Mouse (Mus musculus): ENCODE results near the gene Cpsf2. TPM values are rescaled to one million over a fixed set of nuclear protein-coding genes. Genes with fewer than 3 reads are reported as not detected.

Cpsf2 gene
- polyA plus RNA-seq, 1 experiment from 2014 or later, result 28.9 TPM

DNA sequence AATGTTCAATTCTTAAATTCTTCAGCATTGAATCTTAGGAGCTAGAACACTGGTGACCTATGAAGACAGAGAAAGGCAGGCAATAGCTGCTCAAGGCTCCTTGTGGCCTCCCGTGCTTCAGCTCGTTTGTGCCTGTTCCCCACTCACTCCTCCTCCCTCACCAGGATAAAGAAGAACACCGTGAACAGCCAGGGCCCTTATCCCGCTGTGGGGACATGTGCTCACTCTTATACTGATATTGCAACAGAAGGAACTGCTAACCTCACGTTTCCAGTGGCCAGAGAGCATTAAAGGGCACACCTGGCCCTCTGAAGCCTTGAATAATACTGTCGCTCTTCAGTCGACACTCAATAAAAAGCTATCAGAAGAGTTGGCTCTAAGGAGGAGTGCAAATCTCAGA, 53.4 kb downstream of the Cpsf2 start:
- 45% methylated on average over 7 of the region's 7 CpGs for WGBS (ENCODE audit: insufficient replicate concordance)

DNA sequence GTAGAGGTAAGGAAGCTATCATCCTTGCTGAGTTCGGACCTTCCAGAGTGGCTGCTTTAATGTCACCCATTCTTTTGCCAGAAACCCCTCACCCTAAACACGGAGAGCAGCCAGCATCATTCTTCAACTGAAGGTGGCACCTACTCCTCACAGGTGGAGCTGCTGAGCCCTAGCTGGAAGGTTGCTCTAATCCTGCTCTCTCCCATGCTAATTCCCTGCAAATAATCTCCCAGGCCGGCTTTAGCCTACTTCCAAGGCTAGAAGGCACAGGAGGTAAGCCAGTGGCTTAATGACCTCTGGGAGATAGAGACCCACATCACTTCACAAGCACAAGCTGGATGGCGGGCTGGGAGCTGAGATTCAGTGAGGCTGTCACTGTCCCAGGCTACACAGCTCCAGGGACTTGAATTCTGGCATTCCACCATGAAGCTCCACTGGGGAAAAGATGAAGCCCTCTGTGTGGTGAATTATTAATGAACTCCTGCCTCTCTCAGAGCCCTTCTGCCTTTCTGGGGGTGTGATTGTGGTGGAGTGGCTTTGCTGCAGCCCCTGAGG, 54.2 kb downstream of the Cpsf2 start:
- Histone ChIP-seq H3K27ac (no peak overlapping the region), H3K4me2 (no peak overlapping the region), H3K9me3 (replicated peaks) (no peaks in the 10 kb centered on the region), H3K9ac (no peak overlapping the region), H3K4me1 (no peaks in the 10 kb centered on the region), H3K27me3 (replicated peaks) (no peaks in the 10 kb centered on the region), H3K4me3 (no peak overlapping the region), H3K36me3 (no peaks in the 10 kb centered on the region)
- 44% methylated on average over 4 of the region's 4 CpGs for WGBS (ENCODE audit: insufficient replicate concordance)
- ATAC-seq, result no peak

More for the DNA sequence above, 53.4 kb downstream of the Cpsf2 start:
- no peaks in the 10 kb centered on the region for H3K4me1 ChIP-seq
- H3K27ac ChIP-seq, result no peak overlapping the region
- ATAC-seq, result no peak
- no peak overlapping the region for H3K9ac ChIP-seq
- H3K4me3 ChIP-seq, result no peak overlapping the region
- no peaks in the 10 kb centered on the region for H3K27me3 ChIP-seq (replicated peaks)
- no peak overlapping the region for H3K4me2 ChIP-seq
- no peaks in the 10 kb centered on the region for H3K36me3 ChIP-seq
- no peaks in the 10 kb centered on the region for H3K9me3 ChIP-seq (replicated peaks)

DNA sequence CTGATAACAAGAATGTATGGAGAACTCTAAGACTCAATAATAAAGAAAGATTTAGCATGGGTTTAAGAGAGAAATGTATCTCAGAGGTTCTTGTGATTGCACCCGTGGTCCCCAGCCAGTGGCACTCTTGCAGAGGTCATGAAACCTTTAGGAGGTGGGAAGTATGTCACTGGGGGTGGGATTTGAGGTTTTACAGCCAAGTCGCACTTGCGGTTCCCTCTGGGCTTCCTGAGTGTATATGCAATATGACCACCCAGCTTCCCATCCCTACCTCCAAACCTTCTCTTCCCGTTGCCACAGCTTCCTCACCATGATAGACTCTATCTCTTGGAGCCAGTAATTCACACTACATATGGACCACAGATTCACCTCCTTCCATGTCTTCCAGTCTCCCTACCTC, 59.1 kb downstream of the Cpsf2 start:
- no peak for ATAC-seq
- Histone ChIP-seq H3K4me2 (no peak overlapping the region), H3K4me3 (no peak overlapping the region), H3K4me1 (no peaks in the 10 kb centered on the region), H3K9me3 (replicated peaks) (no peaks in the 10 kb centered on the region), H3K36me3 (no peaks in the 10 kb centered on the region), H3K27me3 (replicated peaks) (no peaks in the 10 kb centered on the region), H3K9ac (no peak overlapping the region), H3K27ac (no peak overlapping the region)
- WGBS (ENCODE audit: insufficient replicate concordance), result 59% methylated on average over 4 of the region's 4 CpGs

DNA sequence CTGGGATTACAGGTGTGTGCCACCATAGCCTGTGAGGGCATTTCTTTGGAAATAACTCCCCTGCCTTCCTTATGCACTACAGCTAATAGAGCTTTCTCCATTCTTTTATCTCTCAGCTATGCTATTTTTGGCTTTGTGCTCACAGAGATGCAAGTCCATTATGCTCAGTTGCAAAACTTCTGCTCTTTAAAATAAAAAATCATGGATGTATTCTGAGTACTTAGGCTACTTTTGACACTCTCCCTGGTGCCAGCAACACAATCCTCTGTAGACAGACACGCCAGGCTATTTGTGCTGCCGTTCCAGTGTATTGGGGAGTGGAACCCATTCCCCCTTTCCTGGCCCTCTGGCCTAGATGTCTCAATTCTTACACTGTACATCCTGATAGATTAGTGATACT, 64.1 kb downstream of the Cpsf2 start:
- Histone ChIP-seq H3K9me3 (replicated peaks) (no peaks in the 10 kb centered on the region), H3K4me3 (no peak overlapping the region), H3K36me3 (no peaks in the 10 kb centered on the region), H3K27me3 (replicated peaks) (no peaks in the 10 kb centered on the region), H3K4me2 (no peak overlapping the region), H3K9ac (no peak overlapping the region), H3K4me1 (no peaks in the 10 kb centered on the region), H3K27ac (no peak overlapping the region)
- no peak for ATAC-seq
- 78% methylated on average over 2 of the region's 2 CpGs for WGBS (ENCODE audit: insufficient replicate concordance)

DNA sequence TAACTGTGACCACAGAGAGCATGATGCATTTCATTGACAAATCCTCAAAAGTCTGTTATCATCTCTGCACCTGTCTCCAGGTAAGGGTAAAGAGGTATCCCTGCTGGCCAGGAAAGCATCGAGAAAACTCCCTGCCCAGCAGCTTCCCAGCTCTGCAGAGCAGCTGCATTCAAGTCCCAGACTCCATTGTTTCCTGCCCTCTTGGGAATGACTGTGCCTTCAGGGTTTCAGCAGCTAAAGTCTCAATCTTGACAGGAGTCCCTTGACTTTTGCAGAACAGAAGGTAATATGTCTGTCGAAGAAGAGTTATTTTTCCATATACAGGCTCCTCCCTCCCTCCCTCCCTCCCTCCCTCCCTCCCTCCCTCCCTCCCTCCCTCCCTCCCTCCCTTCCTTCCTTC, 65.9 kb downstream of the Cpsf2 start:
- Histone ChIP-seq H3K9ac (no peak overlapping the region), H3K4me1 (no peaks in the 10 kb centered on the region), H3K27ac (no peak overlapping the region), H3K4me3 (no peak overlapping the region), H3K36me3 (no peaks in the 10 kb centered on the region), H3K27me3 (replicated peaks) (no peaks in the 10 kb centered on the region), H3K4me2 (no peak overlapping the region), H3K9me3 (replicated peaks) (no peaks in the 10 kb centered on the region)
- no peak for ATAC-seq
- 50% methylated on average over 2 of the region's 2 CpGs for WGBS (ENCODE audit: insufficient replicate concordance)

DNA sequence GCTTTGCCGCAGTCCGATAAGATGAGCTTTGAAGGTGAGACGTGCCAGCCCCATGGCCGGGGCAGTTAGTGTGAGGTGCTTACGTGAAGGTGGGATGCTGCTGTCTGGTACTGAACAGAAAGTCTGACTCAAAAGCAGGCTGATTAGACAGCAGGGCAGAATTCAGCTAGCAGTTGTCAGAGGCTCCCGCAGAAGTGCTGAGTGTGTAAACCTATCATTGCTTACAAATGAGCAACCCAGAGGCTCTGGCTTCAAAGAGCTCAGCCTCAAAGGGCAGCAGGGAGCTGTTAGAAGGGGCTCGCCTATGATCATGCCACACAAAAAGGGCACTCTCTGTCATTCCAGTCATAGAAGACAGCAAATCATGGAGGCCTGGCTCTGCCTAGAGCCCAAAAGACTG, 66.5 kb downstream of the Cpsf2 start:
- H3K36me3 ChIP-seq, result no peaks in the 10 kb centered on the region
- H3K9ac ChIP-seq, result no peak overlapping the region
- H3K4me3 ChIP-seq, result no peak overlapping the region
- WGBS (ENCODE audit: insufficient replicate concordance), result 63% methylated on average over 7 of the region's 7 CpGs
- H3K27ac ChIP-seq, result no peak overlapping the region
- H3K27me3 ChIP-seq (replicated peaks), result no peaks in the 10 kb centered on the region
- no peaks in the 10 kb centered on the region for H3K9me3 ChIP-seq (replicated peaks)
- ATAC-seq, result no peak
- no peaks in the 10 kb centered on the region for H3K4me1 ChIP-seq
- H3K4me2 ChIP-seq, result no peak overlapping the region

DNA sequence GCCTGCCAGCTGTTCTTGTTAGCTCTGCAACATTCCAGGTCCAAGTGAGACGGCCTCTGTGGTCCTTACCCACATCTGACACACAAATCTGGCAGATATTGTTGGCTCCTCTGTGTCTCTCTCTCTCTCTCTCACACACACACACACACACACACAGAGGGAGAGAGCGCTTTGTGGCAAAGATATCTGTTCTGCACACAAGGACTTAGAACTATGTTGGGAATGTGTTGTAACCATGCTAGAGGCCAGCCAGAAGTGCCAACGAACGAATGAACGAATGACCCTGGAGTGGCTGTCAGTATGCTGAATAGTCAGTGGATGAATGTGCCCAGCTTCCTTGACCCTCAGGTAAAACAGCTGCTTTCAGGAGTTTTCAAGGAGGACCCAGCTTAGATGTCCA, 68.1 kb downstream of the Cpsf2 start:
- Histone ChIP-seq H3K9me3 (replicated peaks) (no peaks in the 10 kb centered on the region), H3K27me3 (replicated peaks) (no peaks in the 10 kb centered on the region), H3K4me1 (no peaks in the 10 kb centered on the region), H3K9ac (no peak overlapping the region), H3K4me3 (no peak overlapping the region), H3K36me3 (no peaks in the 10 kb centered on the region), H3K27ac (no peak overlapping the region), H3K4me2 (no peak overlapping the region)
- WGBS (ENCODE audit: insufficient replicate concordance), result 68% methylated on average over 5 of the region's 5 CpGs
- ATAC-seq, result no peak

DNA sequence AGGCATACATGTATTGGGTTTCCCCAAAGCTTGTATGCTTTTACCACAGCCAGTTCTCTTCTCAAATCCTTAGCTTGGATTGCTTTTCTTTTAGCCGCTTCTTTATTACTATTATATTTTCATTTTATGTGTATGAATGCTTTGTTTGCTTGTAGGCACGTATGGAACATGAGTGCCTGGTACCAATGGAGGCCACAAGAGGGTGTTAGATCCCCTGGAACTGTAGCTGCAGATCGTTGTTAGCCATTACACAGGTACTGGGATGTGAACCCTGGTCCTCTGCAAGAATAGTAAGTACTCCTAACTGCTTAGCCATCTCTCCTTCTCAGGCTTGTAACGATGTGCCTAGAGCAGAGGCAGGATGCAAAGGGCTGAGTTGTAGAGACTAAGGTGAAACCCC, 78.4 kb downstream of the Cpsf2 start:
- Histone ChIP-seq H3K27me3 (replicated peaks) (no peaks in the 10 kb centered on the region), H3K9ac (no peak overlapping the region), H3K36me3 (no peaks in the 10 kb centered on the region), H3K9me3 (replicated peaks) (no peaks in the 10 kb centered on the region), H3K27ac (no peak overlapping the region), H3K4me2 (no peak overlapping the region), H3K4me3 (no peak overlapping the region), H3K4me1 (no peaks in the 10 kb centered on the region)
- 64% methylated on average over 4 of the region's 4 CpGs for WGBS (ENCODE audit: insufficient replicate concordance)
- no peak for ATAC-seq

DNA sequence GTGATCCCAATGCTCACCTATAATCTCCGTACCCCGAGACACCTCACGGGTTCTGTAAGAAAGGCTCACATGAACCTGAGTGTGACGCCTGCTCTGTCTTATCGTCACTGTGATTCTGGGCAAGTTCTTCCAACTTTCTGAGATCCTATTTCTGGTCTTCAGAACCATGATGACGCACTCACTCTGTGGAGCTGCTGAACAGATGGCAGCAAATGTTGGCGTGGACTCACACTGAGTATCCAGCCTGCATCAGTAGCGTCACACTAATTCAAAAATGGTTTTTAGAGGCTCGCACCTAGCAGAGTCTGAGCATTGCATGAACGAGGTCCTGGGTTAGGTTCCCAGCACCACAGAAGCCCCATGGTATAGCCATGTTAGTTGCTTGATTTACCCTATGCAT, 80.0 kb downstream of the Cpsf2 start:
- ATAC-seq, result no peak
- H3K4me3 ChIP-seq, result no peak overlapping the region
- no peaks in the 10 kb centered on the region for H3K9me3 ChIP-seq (replicated peaks)
- no peaks in the 10 kb centered on the region for H3K4me1 ChIP-seq
- H3K27ac ChIP-seq, result no peak overlapping the region
- no peaks in the 10 kb centered on the region for H3K36me3 ChIP-seq
- H3K4me2 ChIP-seq, result no peak overlapping the region
- H3K27me3 ChIP-seq (replicated peaks), result no peaks in the 10 kb centered on the region
- 77% methylated on average over 10 of the region's 10 CpGs for WGBS (ENCODE audit: insufficient replicate concordance)
- H3K9ac ChIP-seq, result no peak overlapping the region

Other genes starting within 250 kb of the Cpsf2 start
- 4.1 and 4.3 TPM in 2 replicates for gene Fbln5, start 156.9 kb upstream of the Cpsf2 start, polyA plus RNA-seq (2016; fragmentation: Nextera tagmentation; extraction: Ambion mirVana)
- 12.0 and 12.8 TPM in 2 replicates for gene Trip11, start 62.7 kb upstream of the Cpsf2 start, polyA plus RNA-seq (2016; fragmentation: Nextera tagmentation; extraction: Ambion mirVana)
- 12.4 and 15.3 TPM in 2 replicates for gene Atxn3, start 17.7 kb upstream of the Cpsf2 start, polyA plus RNA-seq (2016; fragmentation: Nextera tagmentation; extraction: Ambion mirVana)
- gene Slc24a4, start 152.7 kb downstream of the Cpsf2 start, polyA plus RNA-seq (2016; fragmentation: Nextera tagmentation; extraction: Ambion mirVana), result 0.14 TPM in 1 of 2 replicates, not detected in the other

All from liver, embryonic 12.5 days (tissue).